Mouse (Mus musculus) liver (tissue): ENCODE data around the gene Zeb2.

Source experiments
- DNase-seq: peaks from one replicate; pipeline ENCODE4 v3.0.0-alpha.2; 2020; ENCODE audit warnings: mixed read lengths

The Zeb2 gene

GRCm38 (mm10) chr2:45060202-45060601 is 57.0 kb downstream of the Zeb2 start:
- no peak for DNase-seq

DNA sequence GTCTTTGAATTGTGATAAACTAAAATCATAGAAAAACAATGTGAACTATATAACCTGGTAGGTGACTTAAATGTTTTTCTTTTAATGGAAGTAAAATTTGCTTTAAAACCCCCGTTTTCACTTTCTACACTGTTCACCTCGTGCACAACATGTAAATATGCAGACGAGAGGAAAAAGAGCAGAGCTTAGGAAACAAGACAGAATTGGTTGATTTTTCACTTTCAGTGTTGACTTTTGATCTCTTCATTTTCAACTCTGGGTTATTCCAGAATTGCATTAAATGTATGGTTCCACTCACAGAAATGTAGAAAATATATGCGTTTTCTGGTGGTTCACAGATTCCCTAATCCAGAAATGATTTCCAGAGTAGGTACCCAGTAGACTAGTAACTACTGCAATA is 57.6 kb downstream of the Zeb2 start:
- DNase-seq: no peak

- no peak for DNase-seq
These were observed 58.2 kb downstream of the Zeb2 start for GRCm38 (mm10) chr2:45059010-45059409.

DNA sequence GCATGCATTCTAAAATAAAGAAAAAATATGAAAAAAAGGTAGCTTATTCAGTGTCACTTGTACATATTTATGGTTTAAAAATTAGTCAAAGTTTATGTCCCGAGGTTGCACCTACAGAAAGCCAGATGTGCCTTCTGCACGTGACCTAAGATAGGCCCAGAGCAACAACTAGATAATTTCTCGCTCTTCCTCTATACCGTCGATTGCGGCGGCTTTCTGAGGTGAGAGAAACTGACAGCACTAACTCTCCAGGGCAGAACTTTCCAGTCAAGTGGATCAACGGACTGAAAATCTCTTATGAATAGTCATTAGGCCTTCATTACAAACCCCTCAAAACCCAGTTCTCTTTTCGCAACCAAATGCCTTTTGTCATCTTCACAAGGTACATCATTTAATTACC is 59.0 kb downstream of the Zeb2 start:
- peak; percentile 71 for DNase-seq

GRCm38 (mm10) chr2:45056856-45057562 is 60.2 kb downstream of the Zeb2 start:
- peak; percentile 50 for DNase-seq

DNA sequence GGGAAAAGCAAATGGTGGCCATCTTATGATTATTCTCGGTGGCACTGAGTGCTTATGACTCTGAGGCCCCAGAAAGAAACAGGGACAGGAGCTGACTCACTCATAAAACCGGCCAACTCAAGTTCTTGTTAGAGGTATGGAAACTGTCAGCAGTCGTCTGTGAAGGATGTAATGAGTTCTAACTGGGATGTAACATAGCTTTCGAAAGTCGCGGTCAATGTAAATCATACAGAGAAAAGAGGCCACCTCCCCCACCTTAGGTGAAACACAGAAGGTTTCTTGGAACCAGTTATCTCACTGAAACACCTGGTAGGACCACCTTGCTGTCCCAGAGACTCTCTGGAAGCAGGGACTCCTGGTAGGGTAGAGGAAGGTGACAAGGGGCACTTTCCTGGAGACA is 61.3 kb downstream of the Zeb2 start:
- peak; percentile 68 for DNase-seq

DNA sequence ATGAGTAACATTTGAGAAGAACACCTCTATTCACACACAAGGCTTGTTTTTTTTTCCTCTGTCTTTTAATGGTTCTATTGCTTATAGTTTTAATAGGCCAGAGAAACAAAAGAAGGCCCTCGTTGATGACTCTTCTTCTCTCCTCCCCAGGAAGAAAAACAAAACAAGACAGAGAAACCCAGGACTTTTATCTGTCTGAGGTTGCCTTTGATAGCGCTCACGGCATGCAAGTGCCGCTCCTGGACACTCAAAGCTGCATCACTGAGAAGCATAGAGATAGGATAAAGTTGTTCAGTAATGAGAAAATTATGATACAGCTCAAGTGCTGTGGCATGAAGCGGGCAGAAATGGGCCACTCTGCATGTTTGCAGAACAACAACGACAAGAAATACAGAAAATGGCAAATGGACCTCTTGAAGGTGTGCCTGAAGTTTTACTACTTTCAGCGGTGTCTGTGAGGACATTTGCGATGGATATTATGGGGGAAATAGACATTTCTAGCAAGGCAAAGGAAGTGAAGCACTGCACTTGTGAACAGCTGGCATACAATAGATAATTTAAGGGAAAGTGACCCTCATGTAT is 62.1 kb downstream of the Zeb2 start:
- DNase-seq: peak; percentile 70

- DNase-seq: peak; percentile 37
These were observed 62.8 kb downstream of the Zeb2 start for GRCm38 (mm10) chr2:45054070-45055025.

- no peak for DNase-seq
These were observed 64.6 kb downstream of the Zeb2 start for GRCm38 (mm10) chr2:45052587-45052986.

DNA sequence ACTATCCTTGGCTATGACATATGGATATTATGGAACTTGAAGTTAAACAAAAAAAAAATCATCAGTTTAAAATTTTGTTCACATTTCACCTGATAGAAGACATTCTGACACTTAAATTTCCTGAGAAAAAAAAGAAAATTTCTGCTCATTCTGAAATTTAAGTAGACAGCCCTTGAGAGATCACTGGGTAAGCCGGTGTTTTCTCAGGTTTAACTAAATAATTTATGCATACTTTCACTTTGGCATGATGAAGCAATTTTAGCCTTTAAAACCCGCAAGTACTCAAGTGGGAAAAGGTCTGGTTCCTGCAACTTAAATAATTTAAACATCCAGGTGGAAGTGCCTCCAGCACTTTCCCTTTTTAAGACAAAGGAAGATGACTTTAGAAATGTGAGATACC is 65.9 kb downstream of the Zeb2 start:
- DNase-seq: no peak

GRCm38 (mm10) chr2:45049923-45050322 is 67.3 kb downstream of the Zeb2 start:
- no peak for DNase-seq

- DNase-seq: no peak
These were observed 67.9 kb downstream of the Zeb2 start for GRCm38 (mm10) chr2:45049279-45049678.

DNA sequence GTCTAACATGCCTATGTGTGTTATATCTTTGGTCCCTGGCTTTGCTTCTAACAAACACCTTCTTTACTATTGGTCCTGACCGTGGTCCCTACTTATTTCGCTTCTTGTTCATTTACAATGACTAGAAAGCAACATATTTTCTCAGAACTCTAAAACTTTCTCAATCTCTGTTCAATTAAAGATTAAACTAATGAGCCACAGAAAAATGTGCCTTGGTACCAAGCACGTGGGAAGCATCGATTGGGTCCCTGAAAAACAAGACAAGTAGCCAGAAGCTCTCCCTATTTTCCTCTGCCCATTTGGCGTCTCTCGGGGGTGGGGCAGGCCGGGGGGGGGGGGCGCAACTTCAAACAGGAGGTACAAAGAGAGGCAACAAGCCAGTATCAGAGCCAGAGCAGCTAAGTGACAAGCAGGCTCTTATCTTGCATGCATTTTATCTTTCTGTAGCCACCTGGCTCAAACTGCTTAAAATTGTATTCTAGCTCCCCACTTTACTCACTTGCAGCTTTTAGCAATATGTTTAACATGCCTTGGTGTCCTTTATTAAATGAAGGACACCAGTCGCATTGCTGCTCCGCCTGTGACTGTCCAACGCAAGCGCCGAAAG is 76.4 kb downstream of the Zeb2 start:
- DNase-seq: peak; percentile 85

GRCm38 (mm10) chr2:45039503-45039902 is 77.7 kb downstream of the Zeb2 start:
- DNase-seq: no peak

- no peak for DNase-seq
These were observed 89.0 kb downstream of the Zeb2 start for GRCm38 (mm10) chr2:45028091-45028638.

DNA sequence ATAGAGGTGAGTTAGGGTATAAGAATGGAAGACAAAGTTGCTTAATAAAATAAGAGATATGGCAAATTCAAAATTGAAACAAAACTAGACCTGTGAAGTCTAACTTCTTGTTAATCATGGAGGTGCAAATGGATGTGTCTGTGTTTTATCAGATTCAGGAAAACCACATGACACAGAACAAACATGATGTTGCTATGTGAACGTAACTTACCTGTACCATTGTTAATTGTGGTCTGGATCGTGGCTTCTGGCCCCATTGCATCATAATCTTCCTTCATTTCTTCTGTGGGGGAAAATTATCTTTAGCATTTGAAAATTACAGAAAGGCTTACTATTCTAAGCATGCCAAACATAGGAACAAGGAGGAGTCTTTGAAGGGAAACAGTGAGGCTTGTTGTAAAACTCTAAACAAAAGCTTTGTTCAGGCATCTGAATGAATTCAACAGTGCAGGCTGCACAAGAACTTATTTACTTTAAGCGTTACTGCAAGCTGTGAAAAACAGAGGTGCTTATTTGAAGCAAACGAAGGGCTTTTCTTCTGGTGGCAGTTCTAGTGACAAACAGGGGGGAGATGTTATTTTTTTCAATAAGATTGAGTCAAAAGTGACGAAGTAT is 99.9 kb downstream of the Zeb2 start:
- DNase-seq: no peak

DNA sequence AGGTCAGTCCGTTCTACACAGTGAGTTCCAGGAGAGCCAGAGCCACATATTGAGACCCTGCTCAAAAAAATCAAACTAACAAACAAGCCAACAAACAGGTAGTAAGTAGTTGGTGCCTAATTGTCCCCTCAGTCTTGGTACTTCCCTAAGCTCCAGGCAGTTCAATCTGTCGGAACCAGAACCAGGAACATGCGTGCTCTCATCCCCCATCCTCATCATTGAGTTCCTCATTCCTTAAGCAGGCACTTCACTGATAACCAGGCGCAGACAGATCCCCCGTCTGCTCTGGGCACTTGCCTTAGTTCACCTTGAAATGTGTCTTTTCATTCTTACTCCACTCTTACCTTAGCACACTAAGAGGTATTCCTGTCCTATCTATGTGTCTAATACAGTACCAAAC is 103.9 kb downstream of the Zeb2 start:
- no peak for DNase-seq

DNA sequence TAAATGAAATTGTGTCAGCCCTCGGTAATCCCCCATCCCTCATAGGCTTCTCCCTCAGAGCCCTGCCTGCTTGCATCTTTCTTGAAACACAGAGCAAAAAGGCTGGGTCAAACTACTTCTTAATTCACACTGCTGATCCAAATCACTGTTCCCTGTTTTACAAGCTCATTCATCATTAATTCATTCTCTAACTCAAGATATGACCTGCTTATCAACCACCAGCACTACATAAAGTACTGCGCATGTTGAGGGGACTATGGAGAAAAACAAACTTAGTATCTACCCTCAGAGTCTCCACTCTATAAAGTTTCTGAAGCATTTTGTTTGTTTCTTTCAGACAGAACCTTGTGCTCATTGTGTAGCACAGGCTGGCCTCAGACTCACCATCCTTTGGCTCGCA is 104.5 kb downstream of the Zeb2 start:
- no peak for DNase-seq

DNA sequence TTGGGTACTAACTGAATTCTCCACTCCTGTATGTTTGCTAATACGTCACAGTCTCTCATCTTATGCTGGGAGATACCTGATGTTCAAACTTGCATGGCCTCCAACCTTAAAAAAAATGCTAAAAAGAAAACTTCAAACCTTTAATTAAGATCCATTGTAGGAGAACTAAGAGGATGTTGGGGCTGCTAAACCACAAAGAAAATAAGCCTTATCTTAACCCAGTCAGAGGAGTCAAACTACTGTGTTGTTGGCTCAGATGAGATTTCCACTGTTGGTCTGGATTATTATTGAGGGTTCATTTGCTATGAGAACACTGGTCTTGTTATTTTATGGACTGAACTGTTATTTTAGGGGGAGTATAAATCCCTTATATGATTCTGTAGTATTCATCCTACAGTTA is 106.5 kb downstream of the Zeb2 start:
- DNase-seq: no peak

DNA sequence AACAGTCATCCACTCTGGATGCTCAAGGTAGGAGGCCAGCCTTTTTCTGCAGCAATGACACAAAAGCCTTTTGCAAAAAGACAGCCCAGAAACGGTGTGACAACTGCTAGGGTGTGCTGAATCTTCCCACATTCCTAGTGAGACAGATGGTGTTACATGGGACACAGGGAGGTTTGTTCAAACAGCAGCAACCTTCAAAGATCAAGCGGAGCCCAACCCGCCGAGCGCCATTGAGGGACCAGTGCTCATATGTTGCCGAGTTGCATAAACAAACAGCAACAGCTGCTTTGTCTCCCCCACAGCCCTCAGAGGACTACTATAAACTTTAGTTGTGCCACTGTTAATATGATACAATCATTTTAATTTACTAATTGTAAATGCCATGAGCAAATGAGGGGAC is 117.3 kb downstream of the Zeb2 start:
- DNase-seq: no peak

DNA sequence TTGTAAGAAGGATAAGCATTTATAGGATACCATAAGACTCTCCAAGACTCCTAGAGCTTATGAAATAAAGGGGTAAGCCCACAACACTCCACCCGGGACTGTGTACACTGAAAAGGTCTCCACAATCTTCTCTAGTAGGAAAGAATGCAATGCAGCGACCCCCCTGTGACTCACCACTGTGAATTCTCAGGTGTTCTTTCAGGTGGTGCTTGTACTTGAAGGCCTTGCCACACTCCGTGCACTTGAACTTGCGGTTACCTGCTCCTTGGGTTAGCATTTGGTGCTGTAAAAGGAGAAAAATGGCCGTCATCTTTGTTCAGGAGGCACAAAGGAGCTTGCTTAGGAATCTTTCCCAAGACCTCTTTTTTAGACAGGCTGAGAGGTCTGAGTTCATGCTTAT is 118.5 kb downstream of the Zeb2 start:
- DNase-seq: no peak

DNA sequence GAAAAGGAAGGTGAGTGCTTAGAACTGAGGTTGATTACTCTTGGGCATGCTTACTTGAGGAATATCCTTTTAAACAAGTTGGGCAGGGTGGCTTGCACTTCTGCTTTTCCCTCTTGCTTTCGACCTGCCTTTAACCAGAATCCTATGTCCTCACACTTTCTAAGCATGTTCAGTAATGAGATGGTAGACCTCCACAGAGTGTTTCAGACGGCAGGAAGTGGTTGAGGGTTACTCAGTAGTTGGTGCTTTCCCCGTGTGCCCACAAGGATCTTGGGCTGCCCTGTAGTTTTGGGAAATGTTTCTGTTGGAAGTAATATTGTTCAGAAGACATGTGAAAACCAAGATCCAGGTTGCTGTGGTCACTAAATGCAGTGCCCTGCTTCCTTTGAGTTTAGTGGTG is 135.5 kb downstream of the Zeb2 start:
- DNase-seq: no peak
